Mouse (Mus musculus): ENCODE data around the gene Chchd6.
A peak's percentile ranks its signal among the peaks of the same experiment; 100 is the strongest.

Gene Chchd6

GRCm38 (mm10) chr6:89595018-89595776 is at the start of gene Chchd6:
Chchd6 (minus strand) TSS chr6:89595652.
- peak; percentile 99 for ATAC-seq (ENCODE audit: insufficient number of reproducible peaks, low FRiP score, low TSS enrichment)

GRCm38 (mm10) chr6:89644271-89645075 is 49.0 kb upstream of the Chchd6 start:
- peak; percentile 87 for ATAC-seq (ENCODE audit: insufficient number of reproducible peaks, low FRiP score, low TSS enrichment)

- ATAC-seq (ENCODE audit: insufficient number of reproducible peaks, low FRiP score, low TSS enrichment): peak; percentile 75
Measured at GRCm38 (mm10) chr6:89643798-89644270, 48.4 kb upstream of the Chchd6 start, which contains the start of gene Txnrd3. Txnrd3 (plus strand) TSS chr6:89643988.

- ATAC-seq (ENCODE audit: insufficient number of reproducible peaks, low FRiP score, low TSS enrichment): 0 out of 2 replicates have a peak, but pooled peaks have one; percentile 17
Measured at GRCm38 (mm10) chr6:89639025-89639424, 43.6 kb upstream of the Chchd6 start.

GRCm38 (mm10) chr6:89637977-89638376 is 42.5 kb upstream of the Chchd6 start:
- ATAC-seq (ENCODE audit: insufficient number of reproducible peaks, low FRiP score, low TSS enrichment): no peak

GRCm38 (mm10) chr6:89634400-89634799 is 38.9 kb upstream of the Chchd6 start:
- ATAC-seq (ENCODE audit: insufficient number of reproducible peaks, low FRiP score, low TSS enrichment): no peak

GRCm38 (mm10) chr6:89633115-89633514 is 37.7 kb upstream of the Chchd6 start:
- ATAC-seq (ENCODE audit: insufficient number of reproducible peaks, low FRiP score, low TSS enrichment): no peak

GRCm38 (mm10) chr6:89631809-89632562 is 36.5 kb upstream of the Chchd6 start:
- ATAC-seq (ENCODE audit: insufficient number of reproducible peaks, low FRiP score, low TSS enrichment): peak; percentile 89

GRCm38 (mm10) chr6:89628045-89628785 is 32.8 kb upstream of the Chchd6 start:
- ATAC-seq (ENCODE audit: insufficient number of reproducible peaks, low FRiP score, low TSS enrichment): no peak

GRCm38 (mm10) chr6:89622647-89623046 is 27.2 kb upstream of the Chchd6 start:
- no peak for ATAC-seq (ENCODE audit: insufficient number of reproducible peaks, low FRiP score, low TSS enrichment)

- no peak for ATAC-seq (ENCODE audit: insufficient number of reproducible peaks, low FRiP score, low TSS enrichment)
Measured at GRCm38 (mm10) chr6:89615373-89615755, 19.9 kb upstream of the Chchd6 start.

GRCm38 (mm10) chr6:89614596-89615372 is 19.3 kb upstream of the Chchd6 start:
- no peak for ATAC-seq (ENCODE audit: insufficient number of reproducible peaks, low FRiP score, low TSS enrichment)

- ATAC-seq (ENCODE audit: insufficient number of reproducible peaks, low FRiP score, low TSS enrichment): no peak
Measured at GRCm38 (mm10) chr6:89614107-89614471, 18.6 kb upstream of the Chchd6 start.

GRCm38 (mm10) chr6:89613336-89614106 is 18.1 kb upstream of the Chchd6 start:
- no peak for ATAC-seq (ENCODE audit: insufficient number of reproducible peaks, low FRiP score, low TSS enrichment)

GRCm38 (mm10) chr6:89607999-89608398 is 12.5 kb upstream of the Chchd6 start:
- no peak for ATAC-seq (ENCODE audit: insufficient number of reproducible peaks, low FRiP score, low TSS enrichment)

- ATAC-seq (ENCODE audit: insufficient number of reproducible peaks, low FRiP score, low TSS enrichment): no peak
Measured at GRCm38 (mm10) chr6:89606096-89606495, 10.6 kb upstream of the Chchd6 start.

- ATAC-seq (ENCODE audit: insufficient number of reproducible peaks, low FRiP score, low TSS enrichment): no peak
Measured at GRCm38 (mm10) chr6:89596510-89596909, 1.1 kb upstream of the Chchd6 start.

- ATAC-seq (ENCODE audit: insufficient number of reproducible peaks, low FRiP score, low TSS enrichment): peak; percentile 16; the same call in 1 of the 2 replicates
Measured at GRCm38 (mm10) chr6:89595777-89596146, 310 bp upstream of the Chchd6 start.
